Mouse (Mus musculus) hindbrain, embryonic 16.5 days (tissue): ENCODE data around the gene Frk. TPM values are rescaled to one million over a fixed set of nuclear protein-coding genes. Genes with fewer than 3 reads are reported as not detected.

Experiments
- polyA plus RNA-seq: library from polyadenylated mRNA; unstranded; fragments of >200 nt; fragmentation: Nextera tagmentation; extraction: Ambion mirVana; gene quantifications from 2 replicates; pipeline ENCODE4 v1.2.1, GENCODE M21; 2015

The Frk gene
- polyA plus RNA-seq, 1 experiment from 2014 or later, result 0.65 TPM

Other genes starting within 250 kb of the Frk start
- 125 and 134 TPM in 2 replicates for gene Tspyl1, start 201.2 kb upstream of the Frk start, polyA plus RNA-seq
- gene Tspyl4, start 186.0 kb upstream of the Frk start, polyA plus RNA-seq, result 413 and 424 TPM in 2 replicates
- 0.11 and 2.6 TPM in 2 replicates for gene Col10a1, start 93.4 kb upstream of the Frk start, polyA plus RNA-seq
- 2.0 and 2.6 TPM in 2 replicates for gene Nt5dc1, start 64.8 kb upstream of the Frk start, polyA plus RNA-seq